Mouse (Mus musculus) neural tube, embryonic 13.5 days (tissue): ENCODE results near the gene Shisa8. TPM values are rescaled to one million over a fixed set of nuclear protein-coding genes. Genes with fewer than 3 reads are reported as not detected.
"Not testable (repeated sequence)": the region's sequence is repeated elsewhere in the genome, so short reads cannot be mapped to it uniquely, and the experiment has no call there.

Source experiments
- ATAC-seq: fragments of 200-750 bp; cut with Nextera tagmentation; 2 replicates; pipeline ENCODE4 v1.8.0; 2017; ENCODE audit warnings: low read depth, mild to moderate bottlenecking, moderate TSS enrichment, moderate library complexity
- H3K27ac ChIP-seq: fragments of 300-500 bp; sonication (generic); replicated peaks from 2 replicates; pipeline ENCODE4 v1.5.1; 2015; ENCODE audit warnings: moderate library complexity, mild to moderate bottlenecking, inconsistent platforms
- H3K27me3 ChIP-seq: fragments of 300-500 bp; sonication (generic); 2 replicates; pipeline ENCODE4 v1.6.1; 2015; ENCODE audit warnings: mild to moderate bottlenecking, inconsistent platforms
- H3K36me3 ChIP-seq: fragments of 300-500 bp; sonication (generic); 2 replicates; pipeline ENCODE4 v1.6.1; 2015; ENCODE audit warnings: mild to moderate bottlenecking, inconsistent platforms
- H3K4me1 ChIP-seq: fragments of 300-500 bp; sonication (generic); replicated peaks from 2 replicates; pipeline ENCODE4 v1.6.1; 2015; ENCODE audit warnings: inconsistent platforms
- H3K4me2 ChIP-seq: fragments of 300-500 bp; sonication (generic); 2 replicates; pipeline ENCODE4 v1.6.1; 2015; ENCODE audit warnings: inconsistent platforms, mild to moderate bottlenecking, moderate library complexity
- H3K4me3 ChIP-seq: fragments of 300-500 bp; sonication (generic); 2 replicates; pipeline ENCODE4 v1.5.1; 2015; ENCODE audit warnings: mild to moderate bottlenecking, inconsistent platforms
- H3K9ac ChIP-seq: fragments of 300-500 bp; sonication (generic); 2 replicates; pipeline ENCODE4 v1.6.1; 2015; ENCODE audit warnings: moderate library complexity, mild to moderate bottlenecking, inconsistent platforms
- H3K9me3 ChIP-seq: fragments of 300-500 bp; sonication (generic); 2 replicates; pipeline ENCODE4 v1.6.1; 2016; ENCODE audit warnings: inconsistent platforms
- WGBS: fragments of 180-500 bp; shearing (Covaris S2); methylation state at CpG from one replicate; pipeline ENCODE4 v1.1.7; 2015; 5-methylcytosine and 5-hydroxymethylcytosine counted together
- polyA plus RNA-seq: library from polyadenylated mRNA; unstranded; fragments of >200 nt; fragmentation: Nextera tagmentation; extraction: Ambion mirVana; gene quantifications from 2 replicates; pipeline ENCODE4 v1.2.1, GENCODE M21; 2015

The Shisa8 gene
- polyA plus RNA-seq, result 0.72 and 0.82 TPM in 2 replicates

DNA sequence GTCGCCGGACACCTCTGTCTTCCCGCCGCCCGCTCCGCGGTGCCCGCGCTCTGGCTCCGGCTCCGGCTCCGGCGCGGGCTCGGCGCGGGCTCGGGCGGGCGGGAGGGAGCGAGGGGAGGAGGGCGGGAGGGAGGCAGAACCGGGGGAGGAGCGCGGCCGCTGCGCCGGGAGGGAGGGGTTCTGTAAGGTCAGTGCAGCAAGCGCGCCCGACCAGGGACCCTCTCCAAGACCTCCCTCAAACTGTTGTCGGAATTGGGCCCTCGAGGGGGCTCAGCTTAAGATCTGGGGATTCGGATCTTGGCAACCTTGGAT is at the start of gene Shisa8:
TSS of gene Shisa8 (minus strand) at position 64 of the 312 bp plus-strand sequence.
- H3K4me2 ChIP-seq, result peak within 1 kb of the TSS; percentile 65
- H3K4me1 ChIP-seq, result peaks cover 37% of the 10 kb centered on the region
- peaks cover 93% of the 10 kb centered on the region for H3K27me3 ChIP-seq
- no peak within 1 kb of the TSS for H3K27ac ChIP-seq
- H3K9me3 ChIP-seq, result no peaks in the 10 kb centered on the region
- H3K36me3 ChIP-seq, result no peaks in the 10 kb centered on the region
- WGBS, result 0% methylated on average over 33 of the region's 34 CpGs
- H3K4me3 ChIP-seq, result peak within 1 kb of the TSS; percentile 42
- peak within 1 kb of the TSS; percentile 66 for H3K9ac ChIP-seq
- ATAC-seq, result no peak

DNA sequence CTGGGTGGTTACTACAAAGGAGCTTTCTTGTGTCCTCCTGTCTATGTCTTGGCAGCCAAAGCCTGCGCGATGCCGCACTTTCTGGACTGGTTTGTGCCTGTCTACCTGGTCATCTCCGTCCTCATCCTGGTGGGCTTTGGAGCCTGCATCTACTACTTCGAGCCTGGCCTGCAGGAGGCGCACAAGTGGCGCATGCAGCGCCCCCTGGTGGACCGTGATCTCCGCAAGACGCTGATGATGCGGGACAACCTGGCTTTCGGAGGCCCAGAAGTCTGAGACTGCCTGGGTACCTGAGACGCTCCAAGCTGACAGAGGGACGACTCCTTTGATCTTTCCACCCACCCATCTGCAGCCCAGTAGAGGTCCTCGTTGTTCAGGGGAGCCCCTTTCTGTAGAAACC is 46.9 kb upstream of the Shisa8 start:
- no peak for ATAC-seq
- Histone ChIP-seq H3K4me1 (peaks cover 28% of the 10 kb centered on the region), H3K9me3 (no peaks in the 10 kb centered on the region), H3K9ac (no peak overlapping the region), H3K27me3 (no peaks in the 10 kb centered on the region), H3K4me2 (no peak overlapping the region), H3K27ac (no peak overlapping the region), H3K36me3 (0 out of 2 replicates have a peak, but pooled peaks cover 3% of the 10 kb centered on the region), H3K4me3 (no peak overlapping the region)
- WGBS, result 11% methylated on average over 16 of the region's 16 CpGs

DNA sequence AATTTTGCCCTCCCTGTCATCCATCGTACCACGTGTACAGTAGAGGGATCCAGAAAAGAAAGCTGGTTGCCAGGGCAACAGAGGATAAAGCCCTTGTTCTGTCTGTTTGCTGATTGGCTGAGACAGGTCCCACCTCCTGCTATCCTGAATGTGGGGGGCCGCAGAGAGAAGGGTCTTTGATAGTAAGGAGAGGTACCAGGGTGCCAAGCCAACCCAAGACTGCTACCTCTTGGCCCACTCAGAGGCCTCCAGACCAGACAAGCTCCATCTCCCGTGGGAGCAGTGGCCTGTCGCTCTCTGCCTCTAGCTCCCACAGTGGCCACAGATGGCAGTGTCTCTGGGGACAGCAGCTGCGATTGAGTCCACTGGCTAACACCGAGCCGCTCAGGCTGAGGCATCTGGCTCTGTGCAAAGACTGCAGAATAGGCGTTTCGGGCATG is 43.3 kb upstream of the Shisa8 start:
- Histone ChIP-seq H3K4me2 (peak overlapping the region; percentile 61), H3K36me3 (0 out of 2 replicates have a peak, but pooled peaks cover 3% of the 10 kb centered on the region), H3K4me1 (peaks cover 28% of the 10 kb centered on the region), H3K27me3 (no peaks in the 10 kb centered on the region), H3K9ac (peak overlapping the region; percentile 67), H3K4me3 (peak overlapping the region; percentile 45), H3K27ac (peak overlapping the region; percentile 81), H3K9me3 (no peaks in the 10 kb centered on the region)
- WGBS, result 7% methylated on average over 10 of the region's 10 CpGs
- ATAC-seq, result peak; percentile 93

DNA sequence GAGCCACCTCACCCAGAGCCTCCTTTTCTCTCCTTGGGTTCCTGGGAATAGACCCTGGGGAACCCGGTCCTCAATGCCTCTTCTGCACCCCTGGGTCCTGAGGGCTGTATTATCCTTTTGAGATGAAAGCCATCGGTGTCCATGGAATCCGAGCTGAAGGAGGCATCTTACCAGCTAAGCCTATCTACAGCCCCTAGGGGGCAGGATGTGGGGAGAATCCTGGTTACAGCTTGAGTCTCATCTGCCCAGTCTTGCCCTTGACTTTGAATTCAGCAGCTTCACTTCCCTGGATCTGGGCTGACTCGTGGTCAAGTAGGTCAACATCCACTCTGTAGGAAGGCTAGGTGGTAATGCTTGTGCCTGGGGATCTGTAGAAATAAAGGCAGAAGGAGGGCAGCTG is 42.6 kb upstream of the Shisa8 start:
- ATAC-seq, result no peak; the same call in 1 of the 2 replicates
- no peak overlapping the region for H3K4me3 ChIP-seq

DNA sequence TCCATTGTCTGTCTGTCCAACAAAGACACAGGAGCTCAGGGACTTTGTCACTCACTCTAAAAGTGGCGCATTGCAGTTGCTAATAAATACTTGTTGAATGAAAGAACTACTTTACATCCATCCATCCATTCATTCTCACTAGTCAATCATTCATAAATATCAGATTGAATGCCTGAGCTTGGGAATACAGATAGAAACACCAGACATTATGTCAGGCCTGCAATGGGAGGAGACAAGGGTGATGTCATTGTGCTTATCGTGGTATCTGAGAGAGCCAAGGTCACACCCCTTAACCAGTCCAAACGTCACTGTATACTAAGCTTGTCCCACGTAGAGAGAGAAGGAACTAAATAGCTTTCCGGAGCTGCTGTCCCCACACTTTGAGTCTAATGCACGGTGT is 39.5 kb upstream of the Shisa8 start, which contains the start of gene 1500009C09Rik:
TSS of gene 1500009C09Rik (plus strand) at position 301 of the 400 bp plus-strand sequence.
- Histone ChIP-seq H3K9ac (no peak within 1 kb of the TSS), H3K4me3 (no peak within 1 kb of the TSS), H3K4me1 (peaks cover 22% of the 10 kb centered on the region), H3K9me3 (no peaks in the 10 kb centered on the region), H3K27me3 (no peaks in the 10 kb centered on the region), H3K36me3 (no peaks in the 10 kb centered on the region), H3K27ac (no peak within 1 kb of the TSS), H3K4me2 (no peak within 1 kb of the TSS)
- ATAC-seq, result no peak
- 89% methylated on average over 6 of the region's 6 CpGs for WGBS

More for the DNA sequence above, 42.6 kb upstream of the Shisa8 start:
- Histone ChIP-seq H3K36me3 (0 out of 2 replicates have a peak, but pooled peaks cover 3% of the 10 kb centered on the region), H3K4me2 (peak overlapping the region; percentile 61), H3K9ac (no peak overlapping the region; the same call in 1 of the 2 replicates), H3K9me3 (no peaks in the 10 kb centered on the region), H3K27ac (peak overlapping the region; percentile 81), H3K4me1 (peaks cover 28% of the 10 kb centered on the region), H3K27me3 (no peaks in the 10 kb centered on the region)
- WGBS, result 43% methylated on average over 4 of the region's 4 CpGs

DNA sequence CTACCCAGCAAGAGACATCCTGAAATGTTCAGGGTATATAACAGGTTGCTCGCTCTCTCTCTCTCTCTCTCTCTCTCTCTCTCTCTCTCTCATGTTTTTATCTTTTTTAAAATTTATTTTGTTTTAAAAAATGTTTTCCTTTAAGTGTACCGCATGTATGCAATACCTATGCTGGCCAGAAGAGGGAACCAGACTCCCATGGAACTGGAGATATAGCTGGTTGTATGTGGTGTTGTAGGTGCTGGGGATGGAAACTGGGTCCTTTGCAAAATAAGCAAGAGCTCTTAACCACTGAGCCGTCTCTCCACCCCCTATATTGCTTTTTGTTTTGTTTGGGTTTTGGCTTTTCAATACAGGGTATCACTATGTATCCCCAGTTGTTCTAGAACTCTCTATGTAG is 39.0 kb upstream of the Shisa8 start:
- H3K4me2 ChIP-seq, result no peak overlapping the region
- WGBS, result 100% methylated on average over 3 of the region's 3 CpGs
- H3K27me3 ChIP-seq, result no peaks in the 10 kb centered on the region
- no peak overlapping the region for H3K27ac ChIP-seq
- H3K9ac ChIP-seq, result no peak overlapping the region
- no peak for ATAC-seq
- H3K36me3 ChIP-seq, result no peaks in the 10 kb centered on the region
- peaks cover 16% of the 10 kb centered on the region for H3K4me1 ChIP-seq
- no peak overlapping the region for H3K4me3 ChIP-seq
- no peaks in the 10 kb centered on the region for H3K9me3 ChIP-seq

DNA sequence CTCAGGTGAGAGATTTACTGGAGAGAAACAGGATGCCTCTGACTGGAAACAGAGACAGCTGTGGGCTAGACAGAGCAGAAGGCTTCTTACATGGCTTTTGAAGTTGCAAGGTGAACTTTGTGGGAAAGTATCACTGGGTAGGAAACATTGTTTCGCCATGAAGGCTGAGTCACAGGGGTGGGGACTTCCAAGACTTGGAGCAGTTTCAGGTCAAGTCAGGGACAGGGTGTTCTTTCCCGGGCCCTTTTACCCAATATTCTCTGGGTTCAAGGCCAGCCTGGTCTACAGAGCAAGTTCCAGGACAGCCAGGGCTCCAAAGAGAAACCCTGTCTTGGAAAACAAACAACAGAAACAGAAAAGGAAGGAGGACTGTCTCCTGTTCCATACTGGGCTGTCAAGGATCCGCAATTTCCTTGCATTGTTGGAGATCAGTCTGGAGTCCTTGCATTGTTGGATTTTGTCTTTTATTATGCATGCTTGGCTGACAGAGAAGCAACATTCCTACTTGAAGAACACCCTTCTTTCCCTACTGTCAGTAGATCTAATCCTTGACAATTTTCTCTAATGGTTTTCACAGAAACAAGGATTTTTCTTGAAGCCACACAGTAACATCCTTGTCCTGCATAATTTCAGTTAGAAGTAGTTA is 34.6 kb upstream of the Shisa8 start:
- ATAC-seq, result no peak

DNA sequence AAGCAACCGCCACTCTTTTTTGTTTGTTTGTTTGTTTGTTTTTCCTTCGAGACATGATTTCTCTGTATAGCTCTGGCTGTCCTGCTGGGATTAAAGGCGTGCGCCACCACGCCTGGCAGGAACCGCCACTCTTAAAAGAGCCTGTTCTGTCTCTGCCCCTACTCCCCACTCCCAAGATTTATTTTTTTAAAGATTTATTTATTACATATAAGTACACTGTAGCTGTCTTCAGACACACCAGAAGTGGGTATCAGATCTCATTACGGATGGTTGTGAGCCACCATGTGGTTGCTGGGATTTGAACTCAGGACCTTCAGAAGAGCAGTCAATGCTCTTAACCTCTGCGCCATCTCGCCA is 32.2 kb upstream of the Shisa8 start:
- WGBS, result 20% methylated on average over 9 of the region's 9 CpGs
- H3K4me3 ChIP-seq, result peak overlapping the region; percentile 75
- peak overlapping the region; percentile 61; the same call in 1 of the 2 replicates for H3K27ac ChIP-seq
- H3K9ac ChIP-seq, result peak overlapping the region; percentile 65
- not testable (repeated sequence) for ATAC-seq, H3K27me3 ChIP-seq, H3K9me3 ChIP-seq, H3K4me1 ChIP-seq, H3K36me3 ChIP-seq
- H3K4me2 ChIP-seq, result peak overlapping the region; percentile 69

More for the DNA sequence above, 34.6 kb upstream of the Shisa8 start:
- 80% methylated on average over 3 of the region's 3 CpGs for WGBS
- H3K9me3 ChIP-seq, result no peaks in the 10 kb centered on the region
- H3K4me3 ChIP-seq, result no peak overlapping the region
- no peak overlapping the region for H3K4me2 ChIP-seq
- H3K4me1 ChIP-seq, result peaks cover 8% of the 10 kb centered on the region
- H3K27ac ChIP-seq, result no peak overlapping the region
- no peak overlapping the region for H3K9ac ChIP-seq
- H3K27me3 ChIP-seq, result no peaks in the 10 kb centered on the region
- H3K36me3 ChIP-seq, result no peaks in the 10 kb centered on the region

DNA sequence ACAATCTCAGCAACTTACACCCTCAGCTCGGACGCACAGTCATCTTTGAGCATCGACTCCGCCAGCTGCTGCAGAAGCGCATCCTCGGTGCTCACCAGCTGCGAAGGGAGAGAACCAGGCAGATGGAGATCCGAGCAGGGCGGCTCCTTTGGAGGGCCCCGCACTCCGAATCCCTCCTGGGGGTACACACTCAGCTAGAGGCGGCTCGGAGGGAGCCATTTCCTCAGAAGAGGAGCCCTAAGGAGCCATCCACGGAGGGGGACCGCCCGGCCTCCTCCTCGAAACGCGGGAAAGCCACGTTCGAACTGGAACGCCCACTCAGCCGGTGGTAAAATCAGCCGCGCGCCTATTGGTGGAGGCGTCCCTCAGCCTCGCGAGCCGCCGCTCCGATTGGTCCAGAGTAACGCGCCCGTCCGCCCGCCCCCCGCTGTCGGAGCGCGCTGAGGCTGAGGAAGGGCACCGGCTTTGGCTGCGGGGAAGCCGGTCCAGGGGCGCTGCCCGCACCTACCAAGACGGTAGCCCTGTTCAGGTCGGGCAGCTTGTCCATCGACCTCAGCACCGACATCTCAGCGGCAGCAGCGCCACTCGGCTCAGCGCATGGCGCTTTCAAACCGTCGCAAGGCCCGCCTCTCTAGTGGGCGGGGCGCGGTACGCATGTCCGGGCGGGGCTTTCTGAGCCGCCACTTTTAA is 31.6 kb upstream of the Shisa8 start, which contains the start of gene Cenpm:
TSS of gene Cenpm (minus strand) at position 634 of the 690 bp plus-strand sequence.
- H3K4me1 ChIP-seq, result peaks cover 8% of the 10 kb centered on the region
- peak within 1 kb of the TSS; percentile 75 for H3K4me3 ChIP-seq
- no peaks in the 10 kb centered on the region for H3K27me3 ChIP-seq
- WGBS, result under 1% methylated on average over 65 of the region's 65 CpGs
- H3K4me2 ChIP-seq, result peak within 1 kb of the TSS; percentile 69
- H3K9ac ChIP-seq, result peak within 1 kb of the TSS; percentile 65
- no peaks in the 10 kb centered on the region for H3K36me3 ChIP-seq
- H3K27ac ChIP-seq, result peak within 1 kb of the TSS; percentile 61; the same call in 1 of the 2 replicates
- no peaks in the 10 kb centered on the region for H3K9me3 ChIP-seq
- peak; percentile 98 for ATAC-seq

DNA sequence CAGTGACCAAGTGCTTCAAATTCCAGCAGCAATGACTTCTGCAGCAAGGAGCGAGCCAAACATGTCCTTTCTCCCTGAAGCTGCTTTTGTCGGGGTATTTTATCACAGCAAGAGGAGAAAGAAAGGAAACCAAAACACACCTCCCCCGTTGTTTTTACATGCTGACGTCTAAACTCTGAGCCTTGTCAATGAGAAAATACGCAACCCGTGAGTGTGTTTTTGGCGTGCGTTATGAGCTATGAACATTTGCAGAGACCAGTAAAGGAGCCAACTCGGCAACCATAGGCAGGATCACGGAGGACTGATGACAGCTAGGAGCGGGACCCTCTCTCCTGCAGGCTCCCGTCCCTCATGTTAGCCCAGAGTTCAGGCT is 31.1 kb upstream of the Shisa8 start:
- no peak; the same call in 1 of the 2 replicates for ATAC-seq
- WGBS, result 7% methylated on average over 12 of the region's 12 CpGs
- Histone ChIP-seq H3K4me1 (peaks cover 8% of the 10 kb centered on the region), H3K36me3 (no peaks in the 10 kb centered on the region), H3K9ac (peak overlapping the region; percentile 65), H3K9me3 (no peaks in the 10 kb centered on the region), H3K27me3 (no peaks in the 10 kb centered on the region), H3K4me3 (peak overlapping the region; percentile 75), H3K4me2 (peak overlapping the region; percentile 69), H3K27ac (no peak overlapping the region)

DNA sequence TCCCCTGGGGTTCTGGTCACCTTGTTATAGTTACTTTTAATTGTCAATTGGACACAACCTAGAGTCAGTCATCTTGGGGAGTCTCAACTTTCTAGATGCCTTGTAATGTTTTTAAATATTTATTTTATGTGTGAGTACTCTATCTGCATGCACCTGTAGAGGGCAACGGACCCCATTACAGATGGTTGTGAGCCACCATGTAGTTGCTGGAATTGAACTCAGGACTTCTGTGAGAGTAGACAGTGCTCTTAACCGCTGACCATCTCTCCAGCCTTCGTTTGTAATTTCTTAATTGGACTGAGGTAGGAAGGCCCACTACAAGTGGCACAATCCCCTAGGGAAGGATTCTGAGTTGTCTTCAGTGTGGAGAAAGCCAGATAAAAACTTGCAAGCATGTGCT is 30.7 kb upstream of the Shisa8 start:
- H3K27me3 ChIP-seq, result no peaks in the 10 kb centered on the region
- no peak for ATAC-seq

DNA sequence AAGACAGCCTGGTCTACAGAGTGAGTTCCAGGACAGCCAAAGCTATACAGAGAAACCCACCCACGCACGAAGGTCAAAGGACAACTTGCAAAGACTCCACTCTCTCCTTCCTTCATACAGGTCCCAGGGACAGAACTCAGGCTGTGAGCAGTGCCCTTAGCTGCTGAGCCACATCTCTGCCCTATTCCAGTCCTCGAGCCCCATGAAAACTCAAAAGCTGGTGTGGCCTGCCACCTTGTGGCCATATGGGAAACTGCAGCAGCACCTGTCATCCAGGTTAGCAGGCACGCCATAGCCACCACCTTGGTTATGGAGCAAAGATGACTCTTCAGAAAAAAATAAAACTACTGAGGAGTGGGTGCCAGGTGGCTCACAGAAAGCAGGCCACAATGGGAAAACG is 23.9 kb upstream of the Shisa8 start:
- H3K9me3 ChIP-seq, result no peaks in the 10 kb centered on the region
- H3K4me1 ChIP-seq, result no peaks in the 10 kb centered on the region
- H3K9ac ChIP-seq, result no peak overlapping the region
- H3K4me2 ChIP-seq, result no peak overlapping the region
- WGBS, result 22% methylated on average over 5 of the region's 5 CpGs
- peak; percentile 85 for ATAC-seq
- no peak overlapping the region for H3K27ac ChIP-seq
- no peak overlapping the region for H3K4me3 ChIP-seq
- H3K36me3 ChIP-seq, result no peaks in the 10 kb centered on the region
- H3K27me3 ChIP-seq, result no peaks in the 10 kb centered on the region

More for the DNA sequence above, 30.7 kb upstream of the Shisa8 start:
- no peak overlapping the region for H3K27ac ChIP-seq
- H3K9me3 ChIP-seq, result no peaks in the 10 kb centered on the region
- H3K4me1 ChIP-seq, result peaks cover 8% of the 10 kb centered on the region
- 0 out of 2 replicates have a peak overlapping the region, but pooled peaks have one; percentile 65 for H3K9ac ChIP-seq
- H3K36me3 ChIP-seq, result no peaks in the 10 kb centered on the region
- H3K4me2 ChIP-seq, result peak overlapping the region; percentile 69
- 73% methylated on average over 3 of the region's 3 CpGs for WGBS
- peak overlapping the region; percentile 75 for H3K4me3 ChIP-seq
